Mouse (Mus musculus): ENCODE results near the gene Cfap73.

The Cfap73 gene

GRCm38 (mm10) chr5:120586741-120587615, 47.1 kb downstream of the Cfap73 start:
- DNase-seq (ENCODE audit: low spot score in 2 of 2), result no peak

DNA sequence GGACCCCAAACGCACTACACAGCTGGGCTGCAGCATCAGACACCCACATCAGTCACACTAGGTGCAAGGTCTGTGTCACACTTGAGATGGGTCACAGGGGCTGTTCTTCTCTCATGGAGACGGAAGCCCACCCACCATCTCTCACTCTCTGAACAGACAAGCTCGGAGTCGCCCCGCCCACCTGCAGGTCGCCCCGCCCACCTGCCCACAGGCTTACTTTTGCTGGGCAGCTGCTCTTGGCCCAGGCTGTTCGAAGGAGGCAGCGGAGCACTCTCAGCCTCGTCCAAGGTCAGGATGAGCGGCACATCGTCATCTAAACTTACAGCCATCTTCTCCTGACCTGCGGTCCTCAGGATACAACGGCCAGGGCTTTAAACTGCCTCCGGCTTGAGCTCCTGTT, 49.1 kb downstream of the Cfap73 start:
- no peak for DNase-seq (ENCODE audit: low spot score in 2 of 2)

- no peak for DNase-seq (ENCODE audit: low spot score in 2 of 2)
These were observed 50.5 kb downstream of the Cfap73 start for GRCm38 (mm10) chr5:120583511-120583910.

DNA sequence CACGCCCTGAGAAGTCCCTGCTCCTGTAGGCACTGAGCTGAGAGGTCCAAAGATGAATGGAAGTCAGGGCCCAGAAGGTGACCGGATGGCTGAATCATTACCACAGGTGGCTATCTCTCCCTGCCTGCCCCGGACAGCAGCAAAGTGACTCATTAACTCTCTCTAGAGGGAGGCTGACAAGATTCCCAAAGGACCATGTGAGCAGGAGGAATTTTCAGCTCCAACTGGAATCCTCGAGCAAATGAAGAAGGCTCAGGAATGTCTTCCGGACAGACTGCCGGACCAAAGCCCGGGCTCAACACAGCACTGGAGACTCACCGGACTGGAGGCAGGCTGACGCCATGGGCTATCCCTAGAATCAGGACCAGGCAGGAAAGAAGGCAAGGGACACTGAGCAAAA, 52.0 kb downstream of the Cfap73 start:
- no peak for DNase-seq (ENCODE audit: low spot score in 2 of 2)

- no peak for DNase-seq (ENCODE audit: low spot score in 2 of 2)
These were observed 54.0 kb downstream of the Cfap73 start for GRCm38 (mm10) chr5:120579898-120580626.

- peak; percentile 69 to 77 for DNase-seq (ENCODE audit: low spot score in 2 of 2)
These were observed 54.7 kb downstream of the Cfap73 start for GRCm38 (mm10) chr5:120579211-120579897.

GRCm38 (mm10) chr5:120578504-120579081, 55.4 kb downstream of the Cfap73 start:
- DNase-seq (ENCODE audit: low spot score in 2 of 2), result peak; percentile 61 to 78
